Mouse (Mus musculus): ENCODE results near the gene Pusl1. TPM values are rescaled to one million over a fixed set of nuclear protein-coding genes. Genes with fewer than 3 reads are reported as not detected.
A peak's percentile ranks its signal among the peaks of the same experiment; 100 is the strongest.

Pusl1 gene
- polyA plus RNA-seq, 1 experiment = 23.2 TPM

GRCm38 (mm10) chr4:155848434-155849095 is 43.0 kb downstream of the Pusl1 start:
- peaks cover 6% of the 10 kb centered on the region; the same call in 1 of the 2 replicates for H3K4me1 ChIP-seq (ENCODE audit: control insufficient read depth, insufficient read depth, low read length)
- no peak overlapping the region for H3K27ac ChIP-seq (ENCODE audit: insufficient read depth, low read length)
- TF ChIP-seq CTCF (IDR thresholded peaks at IDR 0.05; ENCODE audit: borderline replicate concordance, insufficient read depth, low read length) (no peak), POLR2A (IDR thresholded peaks at IDR 0.05; ENCODE audit: low read depth, low read length) (no peak)
- H3K4me3 ChIP-seq (ENCODE audit: insufficient read depth, low read length) = peak overlapping the region; percentile 69

- no peak overlapping the region for H3K27ac ChIP-seq (ENCODE audit: insufficient read depth, low read length)
Measured at GRCm38 (mm10) chr4:155847591-155848352, 43.8 kb downstream of the Pusl1 start.

GRCm38 (mm10) chr4:155846871-155847578 is 44.6 kb downstream of the Pusl1 start, which contains the start of gene Dvl1:
TSS of gene Dvl1 (plus strand) at chr4:155847402.
- Histone ChIP-seq H3K27ac (ENCODE audit: insufficient read depth, low read length) (peak within 1 kb of the TSS; percentile 70), H3K4me1 (ENCODE audit: control insufficient read depth, insufficient read depth, low read length) (peaks cover 6% of the 10 kb centered on the region; the same call in 1 of the 2 replicates), H3K4me3 (ENCODE audit: insufficient read depth, low read length) (peak within 1 kb of the TSS; percentile 69)
- TF ChIP-seq CTCF (IDR thresholded peaks at IDR 0.05; ENCODE audit: borderline replicate concordance, insufficient read depth, low read length) = 0 out of 2 replicates have a peak, but pooled peaks have one; percentile 21
- peak; percentile 62 for TF ChIP-seq POLR2A (IDR thresholded peaks at IDR 0.05; ENCODE audit: low read depth, low read length)

More at GRCm38 (mm10) chr4:155847591-155848352, 43.8 kb downstream of the Pusl1 start:
- no peak for TF ChIP-seq POLR2A (IDR thresholded peaks at IDR 0.05; ENCODE audit: low read depth, low read length)
- no peak for TF ChIP-seq CTCF (IDR thresholded peaks at IDR 0.05; ENCODE audit: borderline replicate concordance, insufficient read depth, low read length)
- Histone ChIP-seq H3K4me1 (ENCODE audit: control insufficient read depth, insufficient read depth, low read length) (peaks cover 6% of the 10 kb centered on the region; the same call in 1 of the 2 replicates), H3K4me3 (ENCODE audit: insufficient read depth, low read length) (peak overlapping the region; percentile 69)

- Histone ChIP-seq H3K27ac (ENCODE audit: insufficient read depth, low read length) (no peak overlapping the region), H3K4me1 (ENCODE audit: control insufficient read depth, insufficient read depth, low read length) (peaks cover 4% of the 10 kb centered on the region; the same call in 1 of the 2 replicates), H3K4me3 (ENCODE audit: insufficient read depth, low read length) (no peak overlapping the region)
- no peak for TF ChIP-seq CTCF (IDR thresholded peaks at IDR 0.05; ENCODE audit: borderline replicate concordance, insufficient read depth, low read length)
Measured at GRCm38 (mm10) chr4:155843231-155843630, 48.4 kb downstream of the Pusl1 start.

GRCm38 (mm10) chr4:155841651-155842270 is 49.8 kb downstream of the Pusl1 start:
- TF ChIP-seq POLR2A (IDR thresholded peaks at IDR 0.05; ENCODE audit: low read depth, low read length) = no peak
- TF ChIP-seq CTCF (IDR thresholded peaks at IDR 0.05; ENCODE audit: borderline replicate concordance, insufficient read depth, low read length) = no peak
- Histone ChIP-seq H3K27ac (ENCODE audit: insufficient read depth, low read length) (no peak overlapping the region), H3K4me3 (ENCODE audit: insufficient read depth, low read length) (peak overlapping the region; percentile 16; the same call in 1 of the 2 replicates), H3K4me1 (ENCODE audit: control insufficient read depth, insufficient read depth, low read length) (peaks cover 4% of the 10 kb centered on the region; the same call in 1 of the 2 replicates)

GRCm38 (mm10) chr4:155841003-155841454 is 50.6 kb downstream of the Pusl1 start:
- H3K4me3 ChIP-seq (ENCODE audit: insufficient read depth, low read length) = peak overlapping the region; percentile 81
- H3K27ac ChIP-seq (ENCODE audit: insufficient read depth, low read length) = peak overlapping the region; percentile 97
- peak; percentile 75 for TF ChIP-seq POLR2A (IDR thresholded peaks at IDR 0.05; ENCODE audit: low read depth, low read length)
- TF ChIP-seq CTCF (IDR thresholded peaks at IDR 0.05; ENCODE audit: borderline replicate concordance, insufficient read depth, low read length) = peak; percentile 61; the same call in 1 of the 2 replicates
- peaks cover 4% of the 10 kb centered on the region; the same call in 1 of the 2 replicates for H3K4me1 ChIP-seq (ENCODE audit: control insufficient read depth, insufficient read depth, low read length)

GRCm38 (mm10) chr4:155840076-155841002 is 51.2 kb downstream of the Pusl1 start:
- TF ChIP-seq CTCF (IDR thresholded peaks at IDR 0.05; ENCODE audit: borderline replicate concordance, insufficient read depth, low read length) = no peak
- TF ChIP-seq POLR2A (IDR thresholded peaks at IDR 0.05; ENCODE audit: low read depth, low read length) = peak; percentile 5; the same call in 1 of the 2 replicates
- Histone ChIP-seq H3K4me3 (ENCODE audit: insufficient read depth, low read length) (peak overlapping the region; percentile 81), H3K4me1 (ENCODE audit: control insufficient read depth, insufficient read depth, low read length) (peaks cover 4% of the 10 kb centered on the region; the same call in 1 of the 2 replicates), H3K27ac (ENCODE audit: insufficient read depth, low read length) (peak overlapping the region; percentile 97)

- Histone ChIP-seq H3K4me3 (ENCODE audit: insufficient read depth, low read length) (peak within 1 kb of the TSS; percentile 81), H3K27ac (ENCODE audit: insufficient read depth, low read length) (peak within 1 kb of the TSS; percentile 100), H3K4me1 (ENCODE audit: control insufficient read depth, insufficient read depth, low read length) (peaks cover 4% of the 10 kb centered on the region; the same call in 1 of the 2 replicates)
- TF ChIP-seq CTCF (IDR thresholded peaks at IDR 0.05; ENCODE audit: borderline replicate concordance, insufficient read depth, low read length) = no peak
- peak; percentile 94 for TF ChIP-seq POLR2A (IDR thresholded peaks at IDR 0.05; ENCODE audit: low read depth, low read length)
Measured at GRCm38 (mm10) chr4:155839483-155839910, 52.1 kb downstream of the Pusl1 start, which contains the start of gene Mxra8. TSS of gene Mxra8 (plus strand) at chr4:155839680.
